ENCODE assay signal across 10 mouse cellular contexts in the genomic region with DNA sequence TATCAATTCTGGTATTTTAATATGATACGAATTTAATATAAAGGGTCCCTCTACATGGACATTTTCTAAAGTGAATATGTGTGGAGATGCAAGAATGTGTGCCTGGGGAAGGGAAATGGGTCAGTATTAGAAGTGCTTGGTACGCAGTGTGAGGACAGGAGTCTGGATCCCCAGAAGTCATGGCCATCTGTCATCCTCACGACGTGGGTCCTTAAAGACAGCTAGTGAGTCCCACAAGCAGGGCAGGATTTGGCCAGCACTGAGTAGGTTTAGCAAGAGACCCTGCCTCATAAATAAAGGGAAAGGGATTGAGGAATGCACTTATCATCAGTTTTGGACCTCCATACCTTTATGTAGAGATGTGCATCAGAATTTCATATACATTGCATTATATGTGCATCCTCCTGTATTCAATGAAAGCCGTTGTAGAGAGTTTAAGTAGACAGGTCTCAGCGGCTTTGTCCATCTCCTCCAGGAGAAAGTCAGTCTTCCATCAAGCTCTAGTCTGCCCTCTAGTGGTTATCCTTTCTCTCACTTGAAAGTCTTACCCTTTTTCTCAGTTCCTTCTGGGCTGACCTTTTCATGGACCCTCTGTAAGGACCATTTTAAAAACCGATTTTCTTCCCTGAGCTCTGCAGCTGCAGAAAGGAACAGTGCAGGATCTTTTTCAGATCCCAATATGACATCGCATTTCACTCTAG.
DNase-seq lines count a peak whose midpoint lies in the region; ATAC-seq lines count a peak whose summit lies in the region.
"Had no signal": no experiment of that assay in that cellular context is flagged by ENCODE, and none has a peak within 500 bp of the region (broad histone marks: within the 10 kb centered on the region; RNA-seq: fewer than 3 reads in every experiment).

No protein-coding gene starts in this region.

- H3K27me3 ChIP-seq in intestine, embryonic 15.5 days (replicated peaks), result no peaks in the 10 kb centered on the region

- ATAC-seq in intestine, embryonic 15.5 days, result no peak

- peak; percentile 8 to 34 for DNase-seq in frontal cortex, postnatal 36 days (ENCODE audit: low spot score in 2 of 2)
- no peak for DNase-seq in frontal cortex, postnatal 10 days (ENCODE audit: low spot score in 2 of 2)
- peak; percentile 31 to 59 for DNase-seq in left cerebral cortex, postnatal 25 days (ENCODE audit: low spot score in 2 of 2)
- DNase-seq in left cerebral cortex, postnatal 36 days (ENCODE audit: low spot score in 2 of 2), result no peak
- peak; percentile 43 for DNase-seq in NIH3T3 (ENCODE audit: low read depth)
- DNase-seq in hindlimb bud, embryonic 11.5 days (ENCODE audit: extremely low spot score, low read depth, low spot score), result peak; percentile 53
- no peak for DNase-seq in thymus, postnatal 0 days (ENCODE audit: low spot score)
- DNase-seq: right cerebral cortex, postnatal 14 days had no signal

- no peaks in the 10 kb centered on the region for H3K9me3 ChIP-seq in intestine, embryonic 15.5 days

- no peak overlapping the region for H3K4me2 ChIP-seq in intestine, embryonic 15.5 days (replicated peaks)

- no peaks in the 10 kb centered on the region for H3K4me1 ChIP-seq in intestine, embryonic 15.5 days (replicated peaks)

- H3K27ac ChIP-seq in intestine, embryonic 15.5 days, result no peak overlapping the region

- H3K9ac ChIP-seq in intestine, embryonic 15.5 days, result no peak overlapping the region

- 49% methylated on average over 8 of the region's 8 CpGs for WGBS in intestine, embryonic 15.5 days

- no peak overlapping the region for H3K4me3 ChIP-seq in intestine, embryonic 15.5 days (replicated peaks)
- H3K4me3 ChIP-seq: erythroblast, embryonic 14.5 days had no signal

- intact Hi-C loops in left cerebral cortex, postnatal 25 days (cut with DNase I), result loop anchor here (5.0 kb wide), 1 partner anchor 234 kb away; no protein-coding TSS in a partner anchor
- intact Hi-C loops in left cerebral cortex, postnatal 36 days (cut with DNase I), result loop anchor here (10.0 kb wide), 1 partner anchor 231 kb away; no protein-coding TSS in a partner anchor

- no peaks in the 10 kb centered on the region for H3K36me3 ChIP-seq in intestine, embryonic 15.5 days

Comparison
In these comparisons a context has a peak if more than half of its experiments do, and no peak if none do; other contexts are left out.
1. DNase-seq: peak in frontal cortex, postnatal 36 days (2 of 2), left cerebral cortex, postnatal 25 days (2 of 2), NIH3T3 (single experiment) and hindlimb bud, embryonic 11.5 days (single experiment); none in frontal cortex, postnatal 10 days (0 of 2), left cerebral cortex, postnatal 36 days (0 of 2) and thymus, postnatal 0 days (single experiment).